Mouse (Mus musculus) heart, postnatal 4 days (tissue): ENCODE data around the gene 1700092M07Rik. TPM values are rescaled to one million over a fixed set of nuclear protein-coding genes. Genes with fewer than 3 reads are reported as not detected.

ENCODE experiments used
- microRNA-seq, 2 experiments: library from miRNA; unstranded; fragments of <30 nt; microRNA quantifications; one replicate each; pipeline ENCODE4 v1.2.0; 2021 to 2022
- total RNA-seq, 2 experiments: library from RNA; stranded (reverse); gene quantifications; 2 replicates each; pipeline ENCODE4 v1.2.3; 2021

The 1700092M07Rik gene
- total RNA-seq, 2 experiments from 2014 or later, result not detected

Small RNAs within 50 kb of the gene (microRNA-seq; reads per million reads assigned to microRNA genes)
- gene Mir6992, result 0 reads per million in 2 experiments

Other genes starting within 250 kb of the 1700092M07Rik start
- not detected for gene Slc22a8, start 149.5 kb upstream of the 1700092M07Rik start, total RNA-seq
- not detected for gene Slc22a6, start 122.7 kb upstream of the 1700092M07Rik start, total RNA-seq
- gene Chrm1, start 76.9 kb upstream of the 1700092M07Rik start, total RNA-seq, result not detected
- gene Slc3a2, start 17.3 kb upstream of the 1700092M07Rik start, total RNA-seq, result 10 to 100 TPM; 62.4 to 66.3 TPM
- gene Wdr74, start 4.9 kb upstream of the 1700092M07Rik start, total RNA-seq, result 10 to 100 TPM; 30.3 to 31.1 TPM
- 10 to 100 TPM; 43.4 to 48.5 TPM for gene Stx5a, start 695 bp downstream of the 1700092M07Rik start, total RNA-seq
- 10 to 100 TPM; 82.1 to 86.1 TPM for gene Nxf1, start 16.4 kb downstream of the 1700092M07Rik start, total RNA-seq
- gene Tmem223, start 30.3 kb downstream of the 1700092M07Rik start, total RNA-seq, result 100 to 1,000 TPM; 121 to 133 TPM
- 10 to 100 TPM; 16.6 to 17.1 TPM for gene Tmem179b, start 33.7 kb downstream of the 1700092M07Rik start, total RNA-seq
- gene Taf6l, start 45.7 kb downstream of the 1700092M07Rik start, total RNA-seq, result 10 to 100 TPM; 12.1 to 12.5 TPM
- gene Polr2g, start 57.9 kb downstream of the 1700092M07Rik start, total RNA-seq, result 10 to 100 TPM; 71.2 to 80.6 TPM
- 1 to 10 TPM; 2.4 to 2.5 TPM for gene Zbtb3, start 61.8 kb downstream of the 1700092M07Rik start, total RNA-seq
- 10 to 100 TPM; 20.9 to 22.8 TPM for gene Ttc9c, start 78.6 kb downstream of the 1700092M07Rik start, total RNA-seq
- 10 to 100 TPM; 53.5 to 56.0 TPM for gene Hnrnpul2, start 79.3 kb downstream of the 1700092M07Rik start, total RNA-seq
- gene AC129217.1, start 89.1 kb downstream of the 1700092M07Rik start, total RNA-seq, result not detected
- 10 to 100 TPM; 26.2 to 27.5 TPM for gene Bscl2, start 96.7 kb downstream of the 1700092M07Rik start, total RNA-seq
- gene Gng3, start 98.5 kb downstream of the 1700092M07Rik start, total RNA-seq, result under 1 TPM in 1 of 2 experiments, not detected in 1; 0.16 TPM
- 1 to 10 TPM; 2.4 to 2.5 TPM for gene Lrrn4cl, start 110.0 kb downstream of the 1700092M07Rik start, total RNA-seq
- 100 to 1,000 TPM; 112 to 125 TPM for gene Ubxn1, start 130.8 kb downstream of the 1700092M07Rik start, total RNA-seq
- gene Uqcc3, start 140.2 kb downstream of the 1700092M07Rik start, total RNA-seq, result 10 to 100 TPM; 39.4 to 41.2 TPM
- gene Lbhd1, start 143.0 kb downstream of the 1700092M07Rik start, total RNA-seq, result 1 to 10 TPM; 2.1 to 5.6 TPM
- not detected for gene Gm49403, start 143.2 kb downstream of the 1700092M07Rik start, total RNA-seq
- gene 1810009A15Rik, start 148.1 kb downstream of the 1700092M07Rik start, total RNA-seq, result 10 to 100 TPM; 23.7 to 24.9 TPM
- 1 to 10 TPM; 2.3 to 3.6 TPM for gene Gm49416, start 148.2 kb downstream of the 1700092M07Rik start, total RNA-seq
- 10 to 100 TPM; 16.3 to 17.1 TPM for gene Ints5, start 152.3 kb downstream of the 1700092M07Rik start, total RNA-seq
- 10 to 100 TPM; 80.9 to 83.7 TPM for gene Ganab, start 157.4 kb downstream of the 1700092M07Rik start, total RNA-seq
- gene B3gat3, start 179.7 kb downstream of the 1700092M07Rik start, total RNA-seq, result 10 to 100 TPM; 36.0 to 38.0 TPM
- 1 to 10 TPM; 3.1 to 3.2 TPM for gene Rom1, start 188.6 kb downstream of the 1700092M07Rik start, total RNA-seq
- 10 to 100 TPM; 15.4 to 16.6 TPM for gene Eml3, start 188.8 kb downstream of the 1700092M07Rik start, total RNA-seq
- gene Mta2, start 201.2 kb downstream of the 1700092M07Rik start, total RNA-seq, result 10 to 100 TPM; 62.5 to 63.8 TPM
- 1 to 10 TPM; 8.3 to 9.6 TPM for gene Tut1, start 213.1 kb downstream of the 1700092M07Rik start, total RNA-seq
- 100 to 1,000 TPM; 357 to 371 TPM for gene Eef1g, start 226.3 kb downstream of the 1700092M07Rik start, total RNA-seq
- 100 to 1,000 TPM; 303 to 328 TPM for gene Ahnak, start 248.6 kb downstream of the 1700092M07Rik start, total RNA-seq